Mouse (Mus musculus): Measurements from ENCODE around the gene Atp5f1. TPM values are rescaled to one million over a fixed set of nuclear protein-coding genes. Genes with fewer than 3 reads are reported as not detected.

Gene Atp5f1
- polyA plus RNA-seq, 1 experiment from 2014 or later = 601 TPM

DNA sequence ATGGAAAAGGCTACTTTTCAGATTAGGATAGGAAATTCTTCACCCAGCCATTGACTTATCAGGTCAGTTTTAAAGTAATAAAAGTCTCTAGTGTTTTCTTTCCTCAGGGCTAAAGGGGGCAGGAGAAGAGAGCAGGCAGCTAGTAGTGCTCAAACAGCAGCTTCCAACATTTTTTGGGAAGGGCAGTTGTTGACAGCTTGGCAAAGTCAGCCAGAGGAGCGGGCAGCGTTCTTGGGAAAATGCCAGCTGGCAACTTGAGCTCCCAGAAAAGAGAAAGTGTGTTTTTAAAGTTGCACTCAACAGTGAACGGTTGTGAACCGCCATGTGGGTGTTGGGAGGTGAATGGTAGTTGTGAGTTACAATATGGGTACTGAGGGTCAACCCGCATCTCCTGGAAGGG is 24.9 kb downstream of the Atp5f1 start:
- no peak for ATAC-seq (ENCODE audit: low read depth)
- no peaks in the 10 kb centered on the region for H3K36me3 ChIP-seq (ENCODE audit: control insufficient read depth, insufficient read depth, low read length)
- no peaks in the 10 kb centered on the region for H3K27me3 ChIP-seq (ENCODE audit: control insufficient read depth, insufficient read depth, low read length)
- no peaks in the 10 kb centered on the region for H3K9me3 ChIP-seq (ENCODE audit: control insufficient read depth, low read length)
- WGBS = 83% methylated on average over 5 of the region's 5 CpGs
- no peak overlapping the region for H3K9ac ChIP-seq (replicated peaks; ENCODE audit: low read depth, low read length)
- no peak overlapping the region for H3K4me3 ChIP-seq (ENCODE audit: low read depth, low read length)
- H3K4me1 ChIP-seq (ENCODE audit: control insufficient read depth, insufficient read depth, low read length) = no peaks in the 10 kb centered on the region
- H3K4me2 ChIP-seq (ENCODE audit: low read depth, low read length) = no peak overlapping the region
- no peak overlapping the region for H3K27ac ChIP-seq (ENCODE audit: low read depth, low read length)

DNA sequence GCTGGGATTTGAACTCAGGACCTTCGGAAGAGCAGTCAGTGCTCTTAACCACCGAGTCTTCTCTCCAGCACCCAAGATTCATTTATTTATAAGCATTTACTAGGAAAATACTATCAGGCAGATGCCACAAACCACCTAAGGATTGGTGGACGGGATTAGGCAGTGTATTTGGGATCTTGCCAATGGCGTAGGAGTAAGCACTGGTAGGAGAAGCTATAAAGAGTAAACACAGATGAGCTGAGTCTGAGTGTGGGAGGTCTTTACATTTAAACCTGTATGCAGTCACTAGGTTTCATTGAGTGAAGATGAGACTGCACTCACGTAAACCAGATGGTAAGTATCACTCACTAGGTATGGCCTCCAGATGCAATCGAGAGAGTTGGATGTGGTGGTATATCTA is 26.0 kb downstream of the Atp5f1 start:
- Histone ChIP-seq H3K9ac (replicated peaks; ENCODE audit: low read depth, low read length) (no peak overlapping the region), H3K27ac (ENCODE audit: low read depth, low read length) (no peak overlapping the region), H3K36me3 (ENCODE audit: control insufficient read depth, insufficient read depth, low read length) (no peaks in the 10 kb centered on the region), H3K9me3 (ENCODE audit: control insufficient read depth, low read length) (no peaks in the 10 kb centered on the region), H3K4me1 (ENCODE audit: control insufficient read depth, insufficient read depth, low read length) (no peaks in the 10 kb centered on the region), H3K4me2 (ENCODE audit: low read depth, low read length) (no peak overlapping the region), H3K27me3 (ENCODE audit: control insufficient read depth, insufficient read depth, low read length) (no peaks in the 10 kb centered on the region), H3K4me3 (ENCODE audit: low read depth, low read length) (no peak overlapping the region)
- WGBS = 96% methylated on average over 6 of the region's 6 CpGs
- no peak for ATAC-seq (ENCODE audit: low read depth)

DNA sequence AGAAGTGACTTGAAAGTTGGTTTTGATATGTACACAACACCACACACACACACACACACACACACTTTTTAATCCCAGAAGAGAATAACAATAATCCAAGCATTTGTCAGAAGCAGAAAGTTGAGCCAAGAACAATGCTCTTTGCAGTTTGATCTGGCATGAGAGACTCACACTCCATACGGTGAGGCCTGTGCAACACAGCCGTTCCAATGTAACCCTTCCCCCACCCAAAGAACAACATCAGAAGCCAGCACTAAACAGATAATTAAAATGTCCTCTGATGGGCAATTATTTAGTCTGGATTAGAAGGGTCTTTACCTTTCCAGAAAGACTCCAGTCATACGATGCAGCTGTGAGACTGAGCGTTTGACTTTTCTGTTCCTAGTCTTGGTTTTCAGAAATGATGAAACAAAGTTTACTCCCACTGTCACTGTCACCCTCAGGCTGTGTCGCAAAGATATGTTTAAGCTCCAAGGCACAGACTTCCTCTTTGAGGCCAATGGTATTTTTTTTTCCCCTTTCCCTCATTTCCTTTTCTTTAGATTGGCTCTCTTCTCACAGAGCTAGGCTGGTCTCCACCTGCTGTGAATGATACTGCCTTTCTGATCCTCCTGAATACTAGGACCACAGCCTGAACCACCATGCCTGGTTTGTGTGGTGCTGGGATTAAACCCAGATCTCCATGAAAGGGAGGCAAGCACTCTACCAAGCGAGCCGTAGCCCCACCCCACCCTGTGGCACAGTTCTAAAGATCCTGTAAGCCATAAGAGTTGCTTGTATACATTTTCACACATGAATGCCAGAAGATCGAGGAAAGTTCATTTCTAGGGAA is 27.4 kb downstream of the Atp5f1 start, which contains the start of gene I830077J02Rik:
Gene I830077J02Rik (minus strand): TSS at position 425 of the 832 bp plus-strand sequence.
- Histone ChIP-seq H3K27me3 (ENCODE audit: control insufficient read depth, insufficient read depth, low read length) (no peaks in the 10 kb centered on the region), H3K4me1 (ENCODE audit: control insufficient read depth, insufficient read depth, low read length) (no peaks in the 10 kb centered on the region), H3K36me3 (ENCODE audit: control insufficient read depth, insufficient read depth, low read length) (no peaks in the 10 kb centered on the region), H3K9me3 (ENCODE audit: control insufficient read depth, low read length) (no peaks in the 10 kb centered on the region), H3K27ac (ENCODE audit: low read depth, low read length) (no peak within 1 kb of the TSS), H3K9ac (replicated peaks; ENCODE audit: low read depth, low read length) (no peak within 1 kb of the TSS), H3K4me2 (ENCODE audit: low read depth, low read length) (no peak within 1 kb of the TSS), H3K4me3 (ENCODE audit: low read depth, low read length) (no peak within 1 kb of the TSS)
- ATAC-seq (ENCODE audit: low read depth) = no peak
- 86% methylated on average over 8 of the region's 8 CpGs for WGBS

GRCm38 (mm10) chr3:105931095-105931494 is 28.8 kb downstream of the Atp5f1 start:
- ATAC-seq (ENCODE audit: low read depth) = no peak
- no peaks in the 10 kb centered on the region for H3K36me3 ChIP-seq (ENCODE audit: control insufficient read depth, insufficient read depth, low read length)
- 96% methylated on average over 2 of the region's 2 CpGs for WGBS
- no peak overlapping the region for H3K9ac ChIP-seq (replicated peaks; ENCODE audit: low read depth, low read length)
- H3K4me2 ChIP-seq (ENCODE audit: low read depth, low read length) = no peak overlapping the region
- no peaks in the 10 kb centered on the region for H3K9me3 ChIP-seq (ENCODE audit: control insufficient read depth, low read length)
- no peak overlapping the region for H3K27ac ChIP-seq (ENCODE audit: low read depth, low read length)
- H3K4me1 ChIP-seq (ENCODE audit: control insufficient read depth, insufficient read depth, low read length) = no peaks in the 10 kb centered on the region
- H3K27me3 ChIP-seq (ENCODE audit: control insufficient read depth, insufficient read depth, low read length) = no peaks in the 10 kb centered on the region
- no peak overlapping the region for H3K4me3 ChIP-seq (ENCODE audit: low read depth, low read length)

- no peaks in the 10 kb centered on the region for H3K36me3 ChIP-seq (ENCODE audit: control insufficient read depth, insufficient read depth, low read length)
- H3K4me3 ChIP-seq (ENCODE audit: low read depth, low read length) = no peak overlapping the region
- H3K4me1 ChIP-seq (ENCODE audit: control insufficient read depth, insufficient read depth, low read length) = no peaks in the 10 kb centered on the region
- H3K9me3 ChIP-seq (ENCODE audit: control insufficient read depth, low read length) = no peaks in the 10 kb centered on the region
- WGBS = 87% methylated on average over 7 of the region's 7 CpGs
- no peak overlapping the region for H3K9ac ChIP-seq (replicated peaks; ENCODE audit: low read depth, low read length)
- no peaks in the 10 kb centered on the region for H3K27me3 ChIP-seq (ENCODE audit: control insufficient read depth, insufficient read depth, low read length)
- no peak overlapping the region for H3K27ac ChIP-seq (ENCODE audit: low read depth, low read length)
- H3K4me2 ChIP-seq (ENCODE audit: low read depth, low read length) = no peak overlapping the region
- ATAC-seq (ENCODE audit: low read depth) = no peak
These were observed 30.1 kb downstream of the Atp5f1 start for GRCm38 (mm10) chr3:105929821-105930220.

DNA sequence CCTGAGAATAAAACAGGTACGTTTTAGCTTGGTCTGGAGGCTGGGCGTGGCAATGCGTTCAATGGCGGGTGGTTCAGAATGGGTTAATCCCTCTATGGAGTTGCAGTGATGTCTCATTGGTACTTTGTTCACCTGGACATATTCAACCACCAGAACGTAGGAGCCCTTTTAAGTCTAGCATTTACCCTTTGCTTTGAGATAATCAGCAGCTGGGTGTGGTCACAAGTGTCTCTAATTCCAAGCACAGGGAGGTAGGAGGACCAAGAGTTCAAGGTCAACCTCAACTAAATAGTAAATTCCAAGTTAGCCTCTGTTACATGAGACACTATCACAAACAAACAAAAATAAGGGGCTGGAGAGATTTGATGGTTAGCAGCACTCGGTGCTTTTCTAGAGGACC is 31.1 kb downstream of the Atp5f1 start:
- no peak overlapping the region for H3K4me3 ChIP-seq (ENCODE audit: low read depth, low read length)
- no peaks in the 10 kb centered on the region for H3K36me3 ChIP-seq (ENCODE audit: control insufficient read depth, insufficient read depth, low read length)
- H3K9ac ChIP-seq (replicated peaks; ENCODE audit: low read depth, low read length) = no peak overlapping the region
- H3K4me2 ChIP-seq (ENCODE audit: low read depth, low read length) = no peak overlapping the region
- 89% methylated on average over 6 of the region's 6 CpGs for WGBS
- no peaks in the 10 kb centered on the region for H3K27me3 ChIP-seq (ENCODE audit: control insufficient read depth, insufficient read depth, low read length)
- H3K4me1 ChIP-seq (ENCODE audit: control insufficient read depth, insufficient read depth, low read length) = no peaks in the 10 kb centered on the region
- no peak overlapping the region for H3K27ac ChIP-seq (ENCODE audit: low read depth, low read length)
- no peaks in the 10 kb centered on the region for H3K9me3 ChIP-seq (ENCODE audit: control insufficient read depth, low read length)
- ATAC-seq (ENCODE audit: low read depth) = no peak

GRCm38 (mm10) chr3:105928195-105928569 is 31.7 kb downstream of the Atp5f1 start:
- Histone ChIP-seq H3K4me1 (ENCODE audit: control insufficient read depth, insufficient read depth, low read length) (no peaks in the 10 kb centered on the region), H3K4me3 (ENCODE audit: low read depth, low read length) (no peak overlapping the region), H3K4me2 (ENCODE audit: low read depth, low read length) (no peak overlapping the region), H3K9ac (replicated peaks; ENCODE audit: low read depth, low read length) (no peak overlapping the region), H3K36me3 (ENCODE audit: control insufficient read depth, insufficient read depth, low read length) (no peaks in the 10 kb centered on the region), H3K27me3 (ENCODE audit: control insufficient read depth, insufficient read depth, low read length) (no peaks in the 10 kb centered on the region), H3K27ac (ENCODE audit: low read depth, low read length) (no peak overlapping the region), H3K9me3 (ENCODE audit: control insufficient read depth, low read length) (no peaks in the 10 kb centered on the region)
- 93% methylated on average over 3 of the region's 3 CpGs for WGBS
- ATAC-seq (ENCODE audit: low read depth) = no peak

DNA sequence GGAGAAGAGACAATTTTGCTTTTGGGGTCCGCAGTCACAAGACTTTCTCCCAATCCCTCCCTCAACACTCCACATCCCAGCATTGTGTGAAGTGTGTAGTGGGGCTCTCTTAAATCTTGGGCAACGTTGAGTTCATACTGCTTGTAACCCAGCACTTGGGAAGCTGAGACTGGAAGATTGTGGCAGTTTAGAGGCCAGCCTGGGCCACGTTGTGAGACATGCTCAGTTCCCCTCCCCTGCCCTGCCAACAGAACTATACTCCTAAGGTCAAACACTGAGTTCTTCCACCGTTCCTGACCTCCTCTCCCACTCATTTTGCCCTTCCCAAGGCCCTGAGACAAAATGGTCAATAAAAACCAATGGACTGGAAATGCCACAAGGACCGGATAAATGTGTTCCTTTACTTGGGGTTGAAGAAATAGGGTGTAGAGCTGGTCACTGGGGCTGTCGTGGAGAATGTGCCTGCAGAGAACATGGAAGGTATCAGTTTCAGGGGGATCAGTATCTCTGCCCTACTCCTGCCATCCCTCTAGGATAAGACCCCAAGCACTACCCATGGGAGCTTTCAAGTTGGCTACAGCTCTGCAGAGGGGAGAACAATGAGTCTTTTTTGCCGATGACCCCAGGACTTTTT is 32.2 kb downstream of the Atp5f1 start:
- Histone ChIP-seq H3K27me3 (ENCODE audit: control insufficient read depth, insufficient read depth, low read length) (no peaks in the 10 kb centered on the region), H3K36me3 (ENCODE audit: control insufficient read depth, insufficient read depth, low read length) (no peaks in the 10 kb centered on the region), H3K9ac (replicated peaks; ENCODE audit: low read depth, low read length) (no peak overlapping the region), H3K9me3 (ENCODE audit: control insufficient read depth, low read length) (no peaks in the 10 kb centered on the region), H3K4me1 (ENCODE audit: control insufficient read depth, insufficient read depth, low read length) (no peaks in the 10 kb centered on the region), H3K4me3 (ENCODE audit: low read depth, low read length) (no peak overlapping the region), H3K27ac (ENCODE audit: low read depth, low read length) (no peak overlapping the region), H3K4me2 (ENCODE audit: low read depth, low read length) (no peak overlapping the region)
- 61% methylated on average over 7 of the region's 7 CpGs for WGBS
- ATAC-seq (ENCODE audit: low read depth) = no peak

DNA sequence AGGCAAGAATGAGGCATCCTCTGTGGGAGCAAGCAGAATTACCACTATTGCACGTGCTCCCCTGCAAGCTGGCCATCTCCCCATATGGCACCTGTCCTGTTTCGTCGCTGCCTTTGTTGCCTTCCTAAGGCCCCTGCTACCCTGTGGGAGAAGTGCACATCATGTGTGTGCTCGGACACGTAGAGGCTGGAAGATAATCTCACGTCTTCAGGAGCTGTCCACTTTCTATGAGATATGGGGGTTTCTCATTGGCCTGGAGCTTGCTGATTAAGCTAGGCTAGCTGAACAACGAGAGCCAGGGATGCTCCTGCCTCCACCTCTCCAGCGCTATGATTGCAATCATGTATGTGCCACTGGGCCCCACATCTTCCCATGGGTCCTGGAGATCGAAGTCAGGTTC is 35.3 kb downstream of the Atp5f1 start:
- Histone ChIP-seq H3K9ac (replicated peaks; ENCODE audit: low read depth, low read length) (no peak overlapping the region), H3K4me3 (ENCODE audit: low read depth, low read length) (no peak overlapping the region), H3K27me3 (ENCODE audit: control insufficient read depth, insufficient read depth, low read length) (no peaks in the 10 kb centered on the region), H3K36me3 (ENCODE audit: control insufficient read depth, insufficient read depth, low read length) (no peaks in the 10 kb centered on the region), H3K4me1 (ENCODE audit: control insufficient read depth, insufficient read depth, low read length) (no peaks in the 10 kb centered on the region), H3K27ac (ENCODE audit: low read depth, low read length) (no peak overlapping the region), H3K9me3 (ENCODE audit: control insufficient read depth, low read length) (no peaks in the 10 kb centered on the region), H3K4me2 (ENCODE audit: low read depth, low read length) (no peak overlapping the region)
- no peak for ATAC-seq (ENCODE audit: low read depth)
- 86% methylated on average over 9 of the region's 9 CpGs for WGBS

Data from neural tube, embryonic 14.5 days (tissue).